Mouse (Mus musculus) cerebellum, adult (tissue): Measurements from ENCODE around the gene Bcor.
A peak's percentile ranks its signal among the peaks of the same experiment; 100 is the strongest.

ENCODE experiments used
- ATAC-seq: cut with Nextera tagmentation; 2 replicates; pipeline ENCODE4 v1.9.2; 2017; ENCODE audit warnings: mild to moderate bottlenecking, moderate library complexity, mixed read lengths; ENCODE audit not compliant: insufficient number of reproducible peaks, low FRiP score, low TSS enrichment

Gene Bcor

DNA sequence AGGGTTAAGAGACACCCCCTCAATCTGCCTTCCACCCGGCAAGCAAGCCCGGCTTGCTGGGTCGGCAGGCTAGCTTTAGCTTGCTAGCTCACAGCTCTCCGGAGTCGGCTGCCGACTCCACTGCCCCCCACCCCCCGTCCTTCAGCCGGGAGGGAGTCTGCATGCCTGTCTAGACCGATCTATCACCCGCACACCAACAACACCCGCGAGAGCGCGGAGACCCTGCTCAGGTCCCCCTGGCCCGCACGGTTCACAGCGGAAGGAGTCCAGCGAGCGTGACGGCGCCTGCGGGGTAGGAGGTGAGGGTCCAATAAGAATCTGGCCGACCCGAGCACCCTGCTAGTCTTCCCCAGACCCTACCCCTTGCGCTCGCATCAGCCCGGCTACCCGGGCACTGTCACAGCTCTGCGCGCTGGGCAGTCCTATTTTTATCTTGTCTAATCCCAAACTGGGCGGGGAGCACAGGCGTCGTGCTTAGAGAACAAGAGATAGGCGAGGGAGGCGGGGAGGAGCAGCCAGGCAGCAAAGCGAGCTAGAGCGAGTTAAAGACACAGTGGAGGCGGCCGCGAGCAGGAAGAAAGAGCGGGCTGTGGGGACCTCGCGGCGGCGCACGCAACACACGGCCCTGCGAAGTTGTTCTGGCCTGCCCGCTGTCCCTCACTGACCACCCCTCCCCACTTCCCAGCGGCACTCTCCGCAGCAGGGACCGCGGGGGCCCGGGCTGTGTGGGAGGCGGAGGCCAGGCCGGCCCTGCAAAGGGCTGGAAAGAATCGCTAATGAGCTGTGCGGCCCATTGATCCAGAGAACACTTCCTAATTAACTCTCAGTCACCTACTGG is 83.2 kb downstream of the Bcor start:
- ATAC-seq = peak; percentile 54

DNA sequence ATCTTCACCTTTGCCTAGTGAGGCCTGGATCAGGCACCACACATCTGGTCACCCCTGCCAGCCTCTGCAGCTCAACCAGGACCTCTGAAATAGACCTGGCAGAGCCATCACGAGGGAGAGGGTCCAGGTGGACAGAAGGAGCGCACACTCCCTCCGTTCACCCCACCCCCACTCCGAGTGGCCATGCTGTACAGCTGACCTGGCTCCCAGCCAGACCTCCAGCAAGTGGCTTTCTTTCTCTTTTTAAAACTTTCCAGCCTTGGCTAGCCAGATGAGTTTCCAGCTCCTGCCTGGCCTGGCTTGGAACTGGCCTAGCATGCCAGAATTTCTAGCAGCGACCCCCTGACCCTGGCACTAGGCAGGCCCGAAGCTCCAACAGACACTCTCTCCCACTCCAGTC is 87.4 kb downstream of the Bcor start:
- no peak for ATAC-seq

DNA sequence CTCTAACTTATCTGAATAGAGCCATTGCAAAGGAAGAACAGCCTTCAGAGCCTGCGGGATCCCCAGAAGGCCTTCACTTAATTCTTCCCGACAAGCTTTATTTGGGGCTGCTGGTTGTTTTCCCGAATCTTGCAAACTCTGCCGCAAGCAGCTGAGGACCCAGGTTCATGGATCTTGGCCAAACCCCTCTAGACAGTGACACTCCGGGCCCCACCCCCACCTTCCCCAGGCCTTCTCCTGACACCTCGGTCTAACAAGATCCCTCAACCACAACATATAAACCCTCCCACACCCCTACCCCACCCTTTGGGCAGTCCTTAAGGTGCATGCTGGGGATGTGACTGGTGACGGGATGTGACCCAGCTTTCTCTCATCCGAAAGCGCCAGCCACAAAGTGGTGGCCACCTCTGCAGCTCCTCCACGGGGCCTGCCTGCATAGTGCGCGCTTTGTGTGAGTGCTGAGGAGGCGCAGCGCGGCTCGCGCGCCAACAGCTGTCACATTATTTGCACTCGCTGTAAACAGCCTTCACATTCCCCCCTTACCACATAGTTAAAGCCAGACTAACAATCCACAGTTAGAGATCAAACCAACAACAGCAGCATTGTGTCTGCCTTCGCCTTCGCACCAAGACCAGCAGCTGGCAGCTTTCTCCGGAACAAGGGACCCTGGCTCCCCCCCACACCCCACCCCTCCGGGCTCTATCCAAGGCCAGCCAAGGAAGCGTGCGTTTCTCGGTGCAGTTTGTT is 91.0 kb downstream of the Bcor start:
- ATAC-seq = no peak

DNA sequence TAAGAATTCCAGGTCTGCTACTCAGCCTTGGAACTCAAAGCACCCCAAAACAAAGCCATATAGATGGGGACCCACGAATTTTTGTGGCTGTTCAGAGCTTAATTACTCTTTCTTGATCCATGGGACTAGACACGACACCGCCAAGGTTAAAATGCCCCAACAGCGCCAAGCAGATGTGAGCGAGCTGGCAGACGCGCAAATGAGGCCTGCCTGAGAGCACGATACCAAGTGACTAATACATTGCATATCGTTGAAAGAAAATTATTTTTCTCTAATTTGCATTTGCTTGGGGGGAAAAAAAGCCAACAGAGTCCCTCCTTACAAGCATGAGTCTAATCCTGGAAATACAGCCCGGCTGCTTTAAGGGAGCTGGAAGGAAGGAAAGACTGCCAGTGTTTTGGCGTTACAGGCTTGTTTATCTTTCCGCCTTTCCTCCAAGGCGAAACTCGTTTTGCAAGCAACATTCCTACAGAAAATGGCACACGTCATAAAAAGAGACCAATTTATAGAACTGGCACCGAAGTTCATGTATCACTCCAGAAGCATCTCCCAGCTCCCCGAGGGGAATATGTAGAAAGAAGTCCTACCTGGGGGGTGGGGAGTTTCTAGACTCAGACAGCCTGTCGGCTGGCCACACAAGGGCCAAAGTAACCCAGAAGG is 92.2 kb downstream of the Bcor start:
- no peak for ATAC-seq

DNA sequence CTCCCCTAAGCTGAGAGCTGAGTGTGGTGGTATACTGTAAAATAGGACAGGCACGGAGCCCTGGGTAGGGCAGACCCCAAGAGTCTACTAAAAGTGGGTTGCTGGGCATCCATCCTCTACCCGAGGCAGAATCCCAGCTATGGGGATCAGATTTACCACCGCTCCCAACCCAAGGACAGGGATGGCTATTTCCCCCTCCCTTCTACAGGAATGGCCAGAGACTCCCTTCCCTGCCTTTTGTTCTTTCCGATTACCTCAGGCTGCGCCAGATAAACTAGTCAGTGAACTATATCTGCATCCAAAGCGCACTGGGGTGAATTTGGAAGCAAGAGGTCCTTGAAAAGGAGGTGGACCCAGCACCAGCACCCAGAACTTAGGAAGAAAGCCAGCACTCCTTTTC is 93.1 kb downstream of the Bcor start:
- ATAC-seq = no peak

DNA sequence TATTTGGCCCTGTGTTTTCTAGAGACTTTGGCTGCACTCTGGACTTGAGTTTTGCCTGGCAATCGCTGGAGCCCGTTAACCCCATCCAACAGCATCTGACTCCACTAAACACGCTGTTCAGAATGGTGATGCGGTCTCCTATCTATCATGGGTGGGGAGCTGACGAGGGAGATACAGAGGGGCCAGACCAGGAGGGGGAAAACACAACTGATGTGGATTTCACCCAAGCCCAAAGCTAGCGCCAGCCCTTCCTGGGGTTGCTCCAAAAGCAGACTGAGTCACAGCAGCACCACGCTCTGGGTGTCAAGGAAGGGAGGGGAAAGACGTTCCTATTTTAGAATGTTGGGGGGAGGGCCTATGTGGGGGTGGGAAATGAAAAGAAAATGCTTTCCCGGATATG is 94.4 kb downstream of the Bcor start:
- peak; percentile 15; the same call in 1 of the 2 replicates for ATAC-seq

DNA sequence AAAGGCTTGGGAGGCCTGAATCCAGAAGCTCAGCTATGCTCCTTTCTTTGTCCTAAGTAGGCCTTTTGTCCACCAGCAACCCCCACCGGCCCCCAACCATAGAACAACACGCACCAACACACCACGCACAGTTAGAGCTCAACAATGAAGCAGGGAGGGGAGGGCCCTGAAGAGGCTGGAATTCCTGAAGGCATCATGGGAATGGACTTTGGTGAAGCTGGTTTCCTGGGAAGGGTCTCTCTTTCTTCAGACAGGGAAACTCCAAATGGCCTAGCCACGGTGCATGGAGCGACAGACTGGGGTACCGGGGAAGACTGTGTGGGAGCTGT is 97.3 kb downstream of the Bcor start:
- no peak for ATAC-seq

DNA sequence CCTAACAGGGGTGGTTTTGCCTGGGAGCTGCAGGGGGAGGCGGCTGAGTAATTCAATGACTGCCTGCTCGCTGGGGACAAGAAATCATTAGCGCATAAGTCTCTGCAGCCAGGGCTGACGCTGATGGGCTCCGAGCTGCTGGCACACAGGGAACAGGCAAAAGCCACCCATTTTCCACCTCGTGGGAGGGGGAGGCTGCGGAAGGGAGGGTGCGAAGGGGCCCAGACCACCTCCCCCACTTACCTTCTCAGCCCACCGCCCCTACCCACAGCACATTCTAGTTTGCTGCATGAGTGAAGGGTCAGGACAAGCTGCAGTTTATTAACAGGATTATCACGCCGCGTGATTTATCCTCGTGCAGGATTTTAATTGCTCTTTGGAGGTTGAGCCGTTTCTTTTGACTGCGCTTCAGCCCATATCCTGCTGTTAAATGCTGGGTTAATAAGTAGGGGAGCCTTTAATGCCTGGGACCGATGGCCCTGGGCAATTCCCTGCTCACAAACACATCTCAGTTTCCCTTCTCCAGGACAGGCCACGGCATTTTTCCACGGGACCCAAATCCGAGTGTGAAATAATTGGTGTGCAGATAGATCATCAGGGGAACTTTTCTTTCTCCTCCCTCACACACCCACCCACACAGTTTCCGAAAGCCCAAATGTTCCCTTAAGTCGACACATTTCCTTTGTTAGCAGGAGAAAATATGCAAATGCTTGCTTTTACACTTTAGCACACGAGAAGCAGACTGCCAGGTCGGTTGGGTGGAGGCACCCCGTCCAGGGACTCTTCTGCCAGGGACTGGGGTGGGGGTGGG is 97.8 kb downstream of the Bcor start:
- ATAC-seq = no peak

DNA sequence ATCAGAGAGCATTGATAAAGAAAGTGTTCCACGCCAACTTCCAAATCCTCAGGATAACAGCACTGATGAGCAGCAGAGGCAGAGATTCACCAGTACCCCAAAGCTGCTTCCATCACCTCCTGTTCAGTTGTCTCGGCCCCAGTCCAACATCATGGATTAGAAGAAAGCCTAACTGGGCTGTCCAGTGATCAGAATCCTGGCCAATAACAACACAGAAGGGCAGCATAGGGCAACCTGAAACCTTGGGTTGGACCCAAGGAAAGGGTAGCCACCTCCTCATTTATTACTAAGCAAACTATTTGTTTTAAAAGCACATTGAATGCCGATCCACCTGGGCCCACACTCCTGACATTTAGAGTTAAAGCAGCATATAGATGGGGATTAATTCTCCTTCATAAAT is 99.3 kb downstream of the Bcor start:
- ATAC-seq = no peak

DNA sequence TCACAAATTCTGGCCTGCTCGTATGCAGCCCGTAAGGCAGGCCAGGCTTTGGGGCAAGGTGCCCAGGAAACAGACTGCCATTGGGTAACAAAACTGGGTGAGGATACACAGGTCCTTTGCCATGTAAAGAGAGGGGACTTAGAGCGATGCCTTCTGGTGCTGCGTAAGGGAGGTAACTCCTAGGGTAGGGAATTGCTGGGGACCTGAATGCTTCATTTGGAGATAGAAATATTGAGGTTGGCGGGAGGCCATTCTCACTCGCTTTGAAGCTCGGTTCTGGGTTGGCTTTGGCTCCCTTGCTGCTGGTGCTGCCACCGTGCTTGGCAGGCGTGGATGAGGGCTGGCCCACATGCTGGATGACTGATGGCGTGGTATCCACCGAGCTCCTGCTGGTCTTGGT is 102.9 kb downstream of the Bcor start:
- peak; percentile 74; the same call in 1 of the 2 replicates for ATAC-seq

DNA sequence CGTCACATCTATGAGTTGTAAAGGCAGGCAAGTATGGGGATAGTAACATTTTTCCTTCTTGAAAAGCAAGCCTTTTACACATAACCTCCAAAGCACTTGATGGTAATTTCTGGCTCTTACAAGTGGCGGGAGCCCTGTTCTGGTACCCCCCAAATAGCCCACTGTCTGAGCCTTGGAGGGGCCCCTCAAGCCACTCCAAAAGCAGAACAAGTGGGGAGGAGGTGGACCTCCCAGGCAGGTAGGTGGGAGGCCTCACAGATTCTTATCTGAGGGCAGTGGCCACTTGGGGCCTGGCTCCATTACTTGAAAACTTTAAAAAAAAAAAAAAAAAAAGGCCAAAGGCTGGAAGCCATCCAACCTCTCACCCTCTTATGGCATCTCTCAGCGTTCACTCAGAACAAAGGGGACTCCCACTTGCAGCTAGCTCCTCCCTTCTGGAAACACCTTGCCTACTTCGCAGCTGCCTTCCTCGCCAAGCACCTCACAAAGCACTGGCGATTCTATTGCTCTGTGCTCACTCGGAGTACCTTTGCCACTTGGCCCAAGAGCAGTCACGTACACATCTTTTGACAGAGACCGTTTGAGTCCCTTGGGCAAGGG is 106.7 kb downstream of the Bcor start:
- no peak for ATAC-seq

DNA sequence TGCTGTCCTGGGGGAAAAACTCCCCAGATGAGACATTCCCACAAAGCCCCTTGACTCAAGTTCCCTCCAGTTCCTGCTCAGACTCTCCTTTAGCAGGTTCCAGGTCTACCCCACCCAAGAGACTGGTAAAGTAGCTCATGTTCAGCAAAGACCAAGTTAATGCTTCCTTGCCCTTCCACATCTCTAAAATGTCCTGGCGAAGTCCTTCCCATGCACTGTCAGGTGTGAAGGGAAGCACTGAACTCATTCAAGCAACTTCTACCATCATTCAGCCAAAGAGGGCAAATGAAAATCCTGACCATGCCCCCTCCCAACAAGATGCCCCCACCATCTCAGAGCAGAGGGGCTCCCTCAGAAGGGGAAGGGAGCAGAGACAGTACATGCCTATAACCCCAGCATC is 107.5 kb downstream of the Bcor start:
- ATAC-seq = no peak

DNA sequence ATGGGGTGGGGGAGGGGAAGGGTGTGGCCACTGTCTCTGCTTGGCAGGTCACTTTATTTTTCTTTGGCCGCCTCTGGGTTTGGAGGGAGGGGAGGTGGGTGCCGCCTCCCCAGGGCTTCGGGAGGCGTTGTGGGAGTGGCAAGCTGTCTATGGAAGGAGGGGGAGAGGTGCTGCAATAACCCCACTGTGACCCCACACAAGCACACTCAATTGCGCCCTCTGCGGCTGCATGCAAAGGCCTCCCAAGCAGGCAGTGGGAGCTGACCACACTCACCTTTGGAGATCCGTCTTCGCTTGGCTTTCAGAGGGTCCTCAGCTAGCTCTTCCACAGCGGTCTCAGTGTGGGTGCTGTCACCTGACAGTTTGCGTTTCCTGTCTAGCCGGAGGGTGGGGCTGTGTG is 111.4 kb downstream of the Bcor start:
- no peak for ATAC-seq

DNA sequence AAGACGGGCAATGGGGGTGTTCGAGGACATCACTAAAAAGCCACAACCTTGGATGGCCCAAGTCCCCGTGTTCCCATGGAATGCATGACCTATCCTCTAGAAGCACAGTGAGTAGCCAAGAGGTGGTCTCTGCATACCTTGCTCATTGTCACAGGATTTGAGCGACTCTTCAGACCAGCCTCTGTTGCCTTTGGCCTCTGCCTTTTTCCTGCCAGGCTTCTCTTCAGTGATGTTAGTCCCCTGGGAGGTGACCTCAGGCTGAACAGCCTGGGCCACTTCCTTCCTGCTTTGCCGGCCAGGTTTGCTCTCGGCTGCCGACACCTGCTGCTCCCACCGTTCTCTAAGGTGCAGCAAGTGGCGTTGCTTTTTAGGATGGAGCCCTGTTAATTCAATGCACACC is 112.0 kb downstream of the Bcor start:
- ATAC-seq = no peak

DNA sequence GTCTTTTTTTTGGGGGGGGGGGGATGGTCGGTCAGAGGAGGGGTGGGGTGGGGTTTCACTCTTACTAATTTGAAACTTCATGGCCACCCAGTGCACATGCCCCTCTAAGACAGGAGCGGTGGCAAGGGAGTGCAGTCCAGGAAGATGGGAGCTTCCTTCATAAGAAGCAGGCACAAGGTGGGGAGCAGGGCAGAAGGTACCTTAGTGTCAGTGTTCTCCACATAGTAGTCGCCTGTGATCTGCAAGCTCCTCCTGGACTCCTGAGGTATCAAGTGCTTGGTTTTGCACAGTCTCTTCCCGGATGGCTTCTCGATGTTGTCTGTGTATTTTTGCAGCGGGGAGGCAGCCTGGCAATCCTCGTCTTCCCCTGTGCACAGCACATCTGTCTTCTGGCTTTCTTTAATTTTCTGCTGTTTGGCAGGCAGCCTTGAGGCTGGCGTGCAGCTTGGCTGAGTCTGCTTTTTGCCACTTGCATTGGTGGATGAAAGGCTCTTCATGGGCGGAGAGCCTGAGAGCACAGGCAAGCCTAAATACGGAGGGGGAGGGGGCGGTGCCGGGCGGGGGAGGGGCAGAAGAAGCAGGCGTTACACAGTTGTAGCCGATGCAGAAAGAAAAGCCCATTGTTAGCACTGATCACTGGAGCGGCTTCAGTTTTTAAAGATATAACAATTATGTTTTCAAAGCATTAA is 112.8 kb downstream of the Bcor start:
- ATAC-seq = no peak

DNA sequence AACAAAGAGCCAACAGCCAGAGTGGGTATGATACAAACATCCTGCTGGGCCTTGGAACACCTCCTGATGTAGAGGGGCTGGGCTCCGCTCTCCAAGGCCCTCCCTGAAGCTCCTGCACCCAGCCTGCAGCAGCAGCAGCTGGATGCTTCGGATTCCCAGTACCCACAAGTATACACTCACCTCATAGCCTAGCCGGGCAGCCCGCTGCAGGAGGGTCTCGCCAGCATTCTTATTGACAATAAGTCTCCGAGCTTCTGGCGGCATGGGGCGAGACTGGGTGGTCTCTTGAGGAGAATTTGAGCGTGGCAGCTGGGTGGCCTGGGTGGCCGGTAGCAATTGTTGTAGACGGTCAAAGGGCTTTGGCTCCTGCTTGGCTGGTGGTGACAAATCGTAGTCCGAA is 113.5 kb downstream of the Bcor start:
- no peak for ATAC-seq

DNA sequence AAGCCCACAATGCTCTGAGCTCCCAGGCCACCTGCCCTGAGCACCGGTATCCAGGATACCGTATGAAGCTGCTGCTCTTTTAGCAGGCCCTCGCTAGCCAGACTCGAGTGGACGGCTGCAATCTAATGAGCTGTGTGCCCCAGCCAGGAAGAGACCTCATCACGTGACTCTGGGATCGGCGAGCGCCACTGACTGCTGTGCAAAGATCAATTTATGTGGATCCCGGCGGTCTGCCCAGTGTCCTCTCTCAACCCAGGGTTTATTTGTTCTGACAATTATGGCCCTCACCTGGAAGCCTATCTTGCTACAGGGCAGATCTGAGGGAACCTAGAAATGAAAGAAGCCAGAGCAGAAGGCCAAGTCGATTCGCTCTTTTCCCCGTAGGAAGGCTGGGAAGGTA is 116.8 kb downstream of the Bcor start:
- ATAC-seq = no peak

DNA sequence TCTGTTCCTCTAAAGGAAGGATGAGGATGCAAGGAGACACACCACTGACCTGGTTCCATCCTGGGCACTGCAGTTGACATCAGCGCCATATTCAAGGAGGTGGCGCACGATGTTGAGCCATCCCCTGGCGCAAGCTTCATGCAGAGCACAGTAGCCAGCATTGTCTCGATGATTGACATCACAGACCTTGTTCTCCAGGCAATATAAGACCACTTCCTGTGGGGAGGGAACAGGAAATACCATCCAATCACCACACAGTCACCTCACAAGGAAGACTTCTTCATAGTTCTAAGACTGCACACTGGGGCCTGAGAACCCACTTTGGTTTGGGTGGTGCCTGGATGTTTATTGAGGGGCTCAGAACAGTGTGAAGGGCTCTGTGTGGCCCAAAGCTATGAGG is 118.7 kb downstream of the Bcor start:
- ATAC-seq = no peak

DNA sequence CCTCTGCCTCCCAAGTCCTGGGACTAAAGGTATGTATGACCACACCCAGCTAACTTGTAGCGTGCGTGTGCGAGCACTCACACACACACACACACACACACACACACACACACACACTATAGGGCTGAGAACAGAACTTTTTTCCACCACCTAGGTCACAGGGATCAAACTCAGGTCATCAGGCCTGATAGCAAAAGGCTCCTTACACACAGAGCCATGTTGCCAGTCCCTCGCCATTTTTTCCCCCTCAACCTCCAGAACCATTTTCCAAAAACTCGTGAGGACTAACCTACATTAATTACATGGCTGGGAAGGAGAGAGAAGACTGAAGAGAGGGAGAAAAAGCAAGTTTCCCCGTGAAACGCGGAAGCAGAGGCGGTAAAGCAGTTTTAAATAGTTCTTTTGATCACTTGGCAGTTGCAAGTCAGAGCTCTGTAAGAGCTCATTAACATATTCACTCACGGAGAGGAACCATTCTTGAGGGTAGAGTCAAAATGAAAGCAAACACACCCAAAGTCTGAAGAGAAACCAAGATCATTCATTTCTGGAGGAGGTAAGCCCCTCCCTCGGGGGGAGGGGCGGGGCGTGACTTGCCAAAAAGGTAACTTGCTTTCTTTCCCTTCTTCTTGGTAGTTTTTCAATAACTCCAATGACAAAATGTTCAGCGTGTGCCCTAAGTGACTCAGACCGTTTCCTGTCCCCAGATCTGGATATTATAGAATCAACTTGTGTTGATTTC is 145.3 kb downstream of the Bcor start:
- ATAC-seq = no peak
